Mouse (Mus musculus): ENCODE measurements at regions not wholly inside any gene's neighbourhood (a gene's known extent, or its start where the extent isn't known, plus 50 kb on each side); places are given as distances from the start of the nearest gene placed in this dataset.

GRCm38 (mm10) chr12:10537069-10537468 lies 146.5 kb downstream of the Rdh14 start:
- TF ChIP-seq CTCF (IDR thresholded peaks at IDR 0.05; ENCODE audit: extremely low read depth, insufficient read depth, insufficient read length, insufficient replicate concordance) (peak; percentile 12; the same call in 1 of the 2 replicates), POLR2A (IDR thresholded peaks at IDR 0.05; ENCODE audit: low read depth, low read length) (no peak)
